Mouse (Mus musculus) macrophage (primary cell): ENCODE data around the gene Tex2. TPM values are rescaled to one million over a fixed set of nuclear protein-coding genes. Genes with fewer than 3 reads are reported as not detected.
"Not testable (repeated sequence)": the region's sequence is repeated elsewhere in the genome, so short reads cannot be mapped to it uniquely, and the experiment has no call there.

Experiments
- H3K27ac ChIP-seq: fragments of 350-480 bp; formaldehyde crosslinking; 2 replicates; pipeline ENCODE4 v1.9.0; 2021
- H3K36me3 ChIP-seq: fragments of 350-480 bp; formaldehyde crosslinking; 2 replicates; pipeline ENCODE4 v1.9.0; 2021; ENCODE audit errors: inconsistent target
- H3K4me3 ChIP-seq: fragments of 350-480 bp; formaldehyde crosslinking; 2 replicates; pipeline ENCODE4 v1.9.0; 2021; ENCODE audit errors: inconsistent target
- H3K79me2 ChIP-seq: fragments of 350-480 bp; formaldehyde crosslinking; 2 replicates; pipeline ENCODE4 v1.9.0; 2021; ENCODE audit errors: inconsistent target
- WGBS: methylation state at CpG from one replicate; pipeline ENCODE4 v1.1.7; 2026; ENCODE audit warnings: inconsistent platforms; ENCODE audit not compliant: missing documents; 5-methylcytosine and 5-hydroxymethylcytosine counted together
- polyA plus RNA-seq: library from polyadenylated mRNA; stranded (reverse); fragments of 250-400 nt; gene quantifications from 3 replicates; pipeline ENCODE4 v1.2.4, GENCODE M21; 2018; ENCODE audit warnings: inconsistent platforms

The Tex2 gene
- polyA plus RNA-seq, 1 experiment from 2014 or later = 36.4 TPM

DNA sequence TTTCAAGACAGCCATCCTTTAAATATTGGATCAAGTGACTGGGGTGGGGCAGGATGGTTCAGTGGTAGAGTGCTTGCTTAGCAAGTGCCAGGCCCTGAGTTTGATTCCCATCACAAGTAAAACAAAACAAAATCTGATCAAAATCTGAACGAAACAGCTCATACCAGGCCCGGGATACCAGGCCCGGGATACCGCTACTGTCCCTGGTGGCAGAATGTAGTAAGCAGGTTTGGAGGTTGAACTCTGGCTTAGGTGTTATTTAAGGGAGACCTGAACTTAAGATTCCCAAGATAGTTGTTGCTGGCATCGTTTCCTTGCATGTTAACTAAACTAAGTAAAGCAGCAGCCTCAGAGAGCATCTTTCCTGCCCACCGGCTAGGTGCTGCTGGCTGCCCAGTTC lies 107.0 kb downstream of the Tex2 start:
- 98% methylated on average over 6 of the region's 6 CpGs for WGBS
- Histone ChIP-seq H3K4me3 (no peak overlapping the region), H3K36me3 (peaks cover 12% of the 10 kb centered on the region; the same call in 1 of the 2 replicates), H3K79me2 (no peaks in the 10 kb centered on the region), H3K27ac (no peak overlapping the region)

DNA sequence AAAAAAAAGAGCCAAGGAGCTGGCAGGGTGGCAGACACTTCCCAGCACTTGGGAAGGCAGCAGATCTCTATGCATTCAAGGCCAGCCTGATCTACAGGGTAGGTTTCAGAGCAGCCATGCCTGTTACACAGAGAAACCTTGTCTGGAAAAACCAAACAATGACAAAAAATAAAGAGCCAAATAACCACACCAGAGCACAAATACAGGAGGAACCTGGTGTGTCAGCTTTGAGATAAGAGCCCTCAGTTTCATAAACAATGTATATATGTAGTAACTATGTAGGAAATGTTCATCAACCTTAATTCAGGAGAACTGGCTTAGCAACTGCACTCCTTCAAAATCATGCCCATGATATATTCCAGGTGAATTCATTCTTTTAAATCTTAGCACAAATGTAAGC lies 109.1 kb downstream of the Tex2 start:
- no peak overlapping the region for H3K4me3 ChIP-seq
- no peak overlapping the region for H3K27ac ChIP-seq
- no peaks in the 10 kb centered on the region for H3K79me2 ChIP-seq
- H3K36me3 ChIP-seq = peaks cover 10% of the 10 kb centered on the region; the same call in 1 of the 2 replicates

DNA sequence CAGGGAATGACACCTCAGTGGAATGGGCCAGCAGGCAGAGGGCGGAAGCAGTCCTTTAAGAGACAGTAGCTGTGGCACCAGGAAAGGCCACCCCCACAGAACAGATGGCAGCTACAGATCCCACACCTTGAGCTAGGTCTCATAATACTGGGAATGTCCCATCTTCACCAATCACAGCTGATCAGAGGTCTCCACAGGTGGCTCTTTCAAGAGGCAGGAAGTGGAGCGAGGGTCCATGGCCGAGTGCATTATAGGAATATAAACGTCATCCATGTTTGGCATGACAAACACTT lies 109.9 kb downstream of the Tex2 start:
- WGBS = 86% methylated on average over 4 of the region's 4 CpGs

DNA sequence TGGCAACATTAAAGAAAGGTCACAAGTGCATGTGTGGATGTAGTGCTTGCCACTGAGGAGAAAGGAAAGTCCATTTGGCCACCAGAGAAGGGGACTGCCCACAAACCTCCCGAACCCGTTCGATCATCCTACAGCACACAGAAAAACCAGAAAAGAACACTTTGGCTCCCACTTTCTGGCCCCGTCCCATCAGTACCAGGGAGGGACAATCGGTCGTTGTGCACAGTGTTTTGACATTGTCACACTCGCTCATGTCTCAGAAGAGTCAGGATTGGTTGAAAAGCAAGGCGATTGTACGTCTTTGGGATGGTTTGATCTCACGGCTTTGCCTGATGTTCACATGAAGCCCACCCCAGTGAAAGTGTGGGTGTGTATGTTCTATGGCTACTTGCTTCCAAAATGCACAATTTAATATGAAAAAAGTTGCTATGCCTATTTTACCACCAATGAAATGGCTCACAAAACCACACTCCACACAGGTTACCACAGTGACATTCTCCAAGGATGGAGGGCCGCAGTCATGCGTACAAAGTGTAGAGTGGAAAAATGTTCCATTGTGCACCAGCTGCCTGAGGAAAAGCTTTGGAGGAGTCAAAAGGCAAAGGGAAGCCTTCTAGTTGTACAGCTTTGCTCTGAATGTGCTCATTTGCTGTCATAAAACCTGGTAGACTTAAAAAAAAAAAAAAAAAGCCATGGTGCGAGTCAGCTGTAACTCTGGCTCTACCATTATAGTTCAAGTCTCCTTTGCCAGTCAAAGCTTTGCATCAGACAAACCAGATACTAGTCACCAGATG lies 110.4 kb downstream of the Tex2 start:
- H3K36me3 ChIP-seq = peaks cover 3% of the 10 kb centered on the region; the same call in 1 of the 2 replicates
- H3K79me2 ChIP-seq = no peaks in the 10 kb centered on the region
- no peak overlapping the region for H3K4me3 ChIP-seq
- H3K27ac ChIP-seq = no peak overlapping the region
- 84% methylated on average over 13 of the region's 13 CpGs for WGBS

More for the DNA sequence above, 109.9 kb downstream of the Tex2 start:
- Histone ChIP-seq H3K79me2 (no peaks in the 10 kb centered on the region), H3K27ac (no peak overlapping the region), H3K36me3 (peaks cover 3% of the 10 kb centered on the region; the same call in 1 of the 2 replicates), H3K4me3 (no peak overlapping the region)

DNA sequence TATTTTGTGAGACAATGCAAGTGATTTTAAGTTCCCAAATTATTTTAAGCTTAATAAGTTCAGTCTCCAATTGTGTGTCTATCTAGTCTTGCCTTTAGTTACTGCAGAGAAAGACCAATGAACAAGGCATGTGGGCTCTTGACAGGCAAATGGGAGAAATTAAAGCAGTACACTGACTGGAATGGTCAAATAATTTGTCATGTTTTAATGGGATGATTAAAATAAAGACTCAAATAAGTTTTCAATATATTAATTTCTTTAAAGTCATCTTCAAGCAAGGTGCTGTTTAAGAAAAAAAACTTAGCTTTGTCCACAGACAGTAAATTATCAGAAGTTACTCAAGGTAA lies 111.1 kb downstream of the Tex2 start:
- no peaks in the 10 kb centered on the region for H3K79me2 ChIP-seq
- H3K36me3 ChIP-seq = peaks cover 3% of the 10 kb centered on the region; the same call in 1 of the 2 replicates
- no peak overlapping the region for H3K4me3 ChIP-seq
- no peak overlapping the region for H3K27ac ChIP-seq

DNA sequence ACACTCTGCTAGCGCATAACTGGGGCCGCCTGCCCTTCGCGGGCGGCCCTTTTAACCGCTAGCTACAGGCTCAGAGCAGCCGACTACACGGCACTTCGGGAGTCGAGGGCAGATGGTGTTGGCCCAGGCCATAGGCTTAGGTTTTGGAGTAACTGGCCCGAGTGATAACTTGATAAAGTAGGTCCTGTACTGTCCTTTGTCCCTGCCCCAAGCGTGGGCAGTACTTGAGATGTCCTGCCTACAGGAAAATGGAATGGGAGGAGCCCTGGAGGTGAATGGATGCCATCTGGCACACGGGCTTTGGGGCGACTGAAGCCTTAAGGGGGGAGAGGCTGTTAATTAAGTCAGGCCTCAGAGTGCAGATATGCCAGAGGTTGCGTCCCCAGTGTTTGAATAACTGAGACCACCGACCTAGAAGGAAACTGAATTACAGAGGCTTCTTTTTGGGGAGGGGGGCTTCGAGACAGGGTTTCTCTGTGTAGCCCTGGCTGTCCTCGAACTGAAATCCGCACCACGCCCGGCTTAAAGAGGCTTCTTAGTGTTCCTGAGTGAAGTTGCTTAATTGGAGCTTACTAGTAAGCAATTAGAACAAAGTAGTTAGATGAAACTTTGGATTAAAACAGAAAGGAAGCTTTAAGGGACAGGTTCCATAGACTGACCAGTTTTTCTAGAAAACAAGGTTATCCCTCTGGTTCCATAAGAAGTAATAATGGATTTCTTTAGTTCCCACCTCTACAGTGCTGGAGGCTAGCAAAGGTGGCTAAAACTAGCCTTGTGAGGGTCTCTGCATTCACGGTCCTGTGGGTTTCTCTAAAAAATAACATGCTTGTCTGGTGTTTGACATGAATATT lies 111.7 kb downstream of the Tex2 start:
- H3K36me3 ChIP-seq = peaks cover 3% of the 10 kb centered on the region; the same call in 1 of the 2 replicates
- H3K4me3 ChIP-seq = peak overlapping the region; percentile 93
- no peaks in the 10 kb centered on the region for H3K79me2 ChIP-seq
- 11% methylated on average over 22 of the region's 22 CpGs for WGBS
- H3K27ac ChIP-seq = peak overlapping the region; percentile 87

DNA sequence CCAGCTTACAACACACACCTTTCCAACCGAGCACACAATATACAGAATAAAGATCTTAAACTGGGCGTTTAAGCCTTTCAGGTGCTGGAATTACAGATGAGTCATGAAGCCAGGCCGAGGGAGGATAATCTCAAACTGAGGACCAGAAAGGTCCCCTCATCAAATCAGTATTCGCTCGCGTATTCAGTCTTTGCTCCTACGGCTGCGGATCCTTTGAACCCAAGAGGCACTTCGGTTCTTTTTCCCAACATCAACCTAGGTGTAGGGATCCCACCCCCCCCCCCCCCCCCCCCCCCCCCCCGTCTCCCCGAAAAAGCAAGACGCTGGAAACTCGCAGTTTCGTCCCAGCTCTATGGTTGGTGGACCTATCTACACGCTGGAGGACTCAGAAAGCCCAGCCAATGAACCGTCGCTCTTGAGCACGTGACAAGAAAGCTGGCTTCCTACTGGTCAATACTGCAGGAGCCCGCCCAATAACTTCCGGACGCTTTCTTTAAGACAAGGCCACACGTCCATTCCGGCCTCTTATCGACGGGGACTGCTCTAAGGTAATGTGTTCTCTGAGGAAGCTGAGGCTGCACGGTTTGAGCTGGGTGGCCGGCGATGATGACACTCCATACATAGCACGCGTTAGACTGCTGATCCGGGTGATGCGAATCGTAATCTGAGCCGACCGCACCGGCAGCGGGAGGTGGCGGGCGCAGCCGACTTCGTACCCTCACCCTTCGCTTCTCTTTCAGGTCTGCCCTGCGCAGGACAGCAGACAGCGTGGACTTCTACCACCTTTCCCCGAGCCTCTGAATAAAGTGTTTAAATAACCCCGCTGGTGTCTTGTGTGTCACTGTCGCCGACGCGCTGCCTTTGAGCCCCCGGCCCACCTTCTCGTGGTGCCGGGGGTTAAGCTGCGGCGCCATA lies 112.6 kb downstream of the Tex2 start:
- Histone ChIP-seq H3K4me3 (peak overlapping the region; percentile 93), H3K36me3 (0 out of 2 replicates have a peak, but pooled peaks cover 3% of the 10 kb centered on the region), H3K79me2 (no peaks in the 10 kb centered on the region), H3K27ac (peak overlapping the region; percentile 87)
- WGBS = 1% methylated on average over 49 of the region's 55 CpGs

DNA sequence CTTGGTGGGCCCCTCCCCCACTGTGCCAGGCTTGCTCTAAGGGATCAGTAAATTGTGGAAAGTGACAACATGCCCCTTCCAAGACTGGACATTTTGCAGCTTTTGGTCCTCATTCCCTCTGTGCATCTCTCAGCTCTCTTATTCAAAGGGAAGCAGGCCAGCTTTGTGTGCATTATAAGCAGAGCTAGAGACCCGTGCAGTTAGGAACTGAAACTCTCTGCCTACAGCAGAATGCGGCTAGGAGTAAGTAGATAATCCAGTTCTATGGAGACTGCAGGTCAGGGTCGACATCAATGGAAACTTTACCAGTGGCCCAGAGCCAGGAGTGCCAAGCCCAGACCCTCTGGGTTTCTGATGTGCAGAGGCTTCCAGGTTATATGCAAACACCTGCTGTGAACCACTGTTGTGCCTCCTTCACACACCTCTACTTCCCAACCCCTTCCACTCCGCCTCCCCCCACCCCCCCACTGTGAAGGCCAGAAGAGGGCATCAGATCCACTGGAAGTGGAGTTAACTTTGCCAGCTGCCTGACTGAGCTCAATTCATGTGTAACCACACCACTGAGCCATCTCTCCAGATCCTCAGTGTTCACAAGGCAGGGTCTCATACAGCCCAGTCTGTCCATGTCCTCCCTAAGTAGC lies 114.4 kb downstream of the Tex2 start:
- H3K4me3 ChIP-seq = no peak overlapping the region
- H3K27ac ChIP-seq = peak overlapping the region; percentile 27
- H3K36me3 ChIP-seq = 0 out of 2 replicates have a peak, but pooled peaks cover 3% of the 10 kb centered on the region
- 32% methylated on average over 4 of the region's 4 CpGs for WGBS
- H3K79me2 ChIP-seq = no peaks in the 10 kb centered on the region

DNA sequence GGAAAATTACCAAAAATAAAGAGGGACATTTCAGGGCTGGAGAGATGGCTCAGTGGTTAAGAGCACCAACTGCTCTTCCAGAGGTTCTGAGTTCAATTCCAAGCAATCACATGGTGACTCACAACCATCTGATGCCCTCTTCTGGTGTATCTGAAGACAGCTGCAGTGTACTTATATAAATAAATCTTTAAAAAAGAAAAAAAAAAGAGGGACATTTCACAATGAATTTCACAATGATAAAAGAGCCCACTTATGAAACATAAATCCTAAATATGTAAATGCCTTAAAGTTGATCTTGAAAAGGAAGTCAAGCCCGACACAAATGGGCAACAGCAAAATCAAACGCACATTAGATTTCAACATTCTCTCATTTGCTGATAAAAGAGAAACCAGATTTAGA lies 115.3 kb downstream of the Tex2 start:
- Histone ChIP-seq H3K27ac (peak overlapping the region; percentile 27), H3K79me2 (no peaks in the 10 kb centered on the region), H3K36me3 (0 out of 2 replicates have a peak, but pooled peaks cover 2% of the 10 kb centered on the region), H3K4me3 (no peak overlapping the region)
- 8% methylated on average over 2 of the region's 2 CpGs for WGBS

DNA sequence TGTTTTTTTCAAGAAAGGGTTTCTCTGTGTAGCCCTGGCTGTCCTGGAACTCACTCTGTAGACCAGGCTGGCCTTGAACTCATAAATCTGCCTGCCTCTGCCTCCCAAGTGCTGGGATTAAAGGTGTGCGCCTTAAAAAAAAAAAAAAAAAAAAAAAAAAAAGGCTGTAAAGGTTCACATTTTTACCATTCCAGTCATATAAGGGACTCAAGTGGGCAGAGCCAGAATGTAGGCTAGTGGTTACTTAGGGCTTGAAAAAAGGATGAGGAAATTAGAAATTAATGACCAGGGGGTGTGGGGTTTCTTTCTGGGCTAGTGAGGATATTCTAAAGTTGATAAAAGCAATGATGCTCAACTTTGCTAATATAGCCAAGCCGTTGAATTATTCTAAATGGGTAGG lies 116.2 kb downstream of the Tex2 start:
- H3K27ac ChIP-seq, H3K4me3 ChIP-seq, H3K79me2 ChIP-seq, H3K36me3 ChIP-seq: not testable (repeated sequence)
- WGBS = 94% methylated on average over 1 of the region's 2 CpGs

DNA sequence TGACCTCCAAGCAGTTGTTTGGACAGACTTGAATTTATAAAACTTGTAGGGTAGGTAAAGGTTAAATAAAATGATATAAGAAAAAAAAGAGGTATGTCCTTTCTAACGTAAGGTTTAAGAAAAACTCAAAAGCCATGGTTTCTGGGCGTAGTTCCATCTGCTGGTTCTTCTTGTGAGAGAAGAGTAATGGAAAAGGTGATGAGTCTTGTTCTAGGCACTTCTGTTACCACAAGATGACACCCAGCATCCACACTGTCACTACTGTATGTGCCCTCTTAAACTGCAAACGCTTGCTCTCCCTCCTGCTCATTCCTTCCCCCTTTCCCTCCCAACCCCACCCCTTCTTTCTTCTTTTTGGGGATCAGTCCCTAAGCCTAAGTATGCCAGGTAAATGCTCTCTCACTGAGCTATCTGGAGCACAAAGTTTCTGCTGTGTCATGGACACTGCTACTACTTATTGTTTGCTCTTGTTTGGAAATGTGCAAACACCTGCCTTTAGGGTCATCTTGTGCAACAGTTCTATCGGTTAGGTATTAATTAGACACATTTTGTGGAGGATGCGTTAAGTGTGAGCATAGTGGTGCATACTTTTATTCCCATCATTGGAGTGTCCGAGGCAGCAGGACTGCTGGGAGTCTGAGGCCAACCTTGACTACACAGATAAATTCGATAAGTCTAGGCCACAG lies 120.1 kb downstream of the Tex2 start:
- WGBS = 96% methylated on average over 7 of the region's 7 CpGs
- no peak overlapping the region for H3K4me3 ChIP-seq
- no peaks in the 10 kb centered on the region for H3K36me3 ChIP-seq
- H3K79me2 ChIP-seq = no peaks in the 10 kb centered on the region
- no peak overlapping the region for H3K27ac ChIP-seq

DNA sequence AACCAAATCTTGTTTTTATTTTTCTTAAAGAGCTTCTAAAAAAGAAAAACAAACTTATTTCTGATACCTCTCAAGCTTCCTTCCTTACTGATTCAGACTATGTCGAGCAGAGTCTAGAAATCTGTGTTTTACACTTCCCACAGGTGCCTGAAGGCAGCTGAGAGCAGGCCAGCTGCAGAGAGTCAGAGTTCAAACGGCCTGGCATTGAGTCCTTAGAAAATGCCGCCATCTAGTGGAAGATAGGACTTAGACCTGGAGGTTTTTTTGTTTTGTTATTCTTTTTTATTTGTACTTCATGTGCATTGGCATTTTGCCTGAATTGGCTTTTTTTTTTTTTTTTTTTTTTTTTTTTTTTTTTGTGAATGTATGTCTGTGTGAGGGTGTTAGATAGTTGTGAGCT lies 121.8 kb downstream of the Tex2 start:
- no peak overlapping the region for H3K27ac ChIP-seq
- peaks cover 7% of the 10 kb centered on the region for H3K79me2 ChIP-seq
- WGBS = 0% methylated on average over 3 of the region's 3 CpGs
- no peak overlapping the region for H3K4me3 ChIP-seq
- H3K36me3 ChIP-seq = no peaks in the 10 kb centered on the region

DNA sequence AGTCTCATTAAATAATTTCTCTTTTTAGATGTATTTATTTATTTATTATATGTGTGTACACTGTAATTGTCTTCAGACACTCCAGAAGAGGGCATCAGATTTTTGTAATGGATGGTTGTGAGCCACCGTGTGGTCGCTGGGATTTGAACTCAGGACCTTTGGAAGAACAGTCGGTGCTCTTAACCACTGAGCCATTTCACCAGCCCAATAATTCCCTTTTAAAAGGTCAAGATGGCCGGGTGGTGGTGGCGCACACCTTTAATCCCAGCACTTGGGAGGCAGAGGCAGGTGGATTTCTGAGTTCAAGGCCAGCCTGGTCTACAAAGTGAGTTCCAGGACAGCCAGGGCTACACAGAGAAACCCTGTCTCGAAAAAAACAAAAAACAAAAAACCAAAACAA lies 122.6 kb downstream of the Tex2 start:
- not testable (repeated sequence) for H3K4me3 ChIP-seq, H3K36me3 ChIP-seq, H3K27ac ChIP-seq
- WGBS = 87% methylated on average over 4 of the region's 6 CpGs
- peaks cover 15% of the 10 kb centered on the region for H3K79me2 ChIP-seq

DNA sequence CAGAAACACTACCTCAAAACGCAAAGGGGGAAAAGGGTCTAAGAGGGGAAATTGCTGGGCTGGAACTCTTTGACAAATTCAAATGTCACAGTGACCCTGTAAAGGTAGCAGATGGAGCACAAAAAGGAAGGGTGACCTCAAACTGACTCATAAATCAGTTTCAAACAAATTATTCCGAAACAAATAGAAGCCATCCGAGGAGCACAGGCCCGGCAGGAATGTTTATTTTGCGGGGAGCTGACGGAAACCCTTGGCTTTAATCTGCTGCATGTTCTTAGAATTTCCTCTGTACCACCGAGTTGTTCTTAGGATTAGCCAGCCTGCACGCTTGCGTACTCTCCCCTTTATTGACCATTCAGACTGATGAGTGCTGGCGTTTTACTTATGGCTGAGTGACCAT lies 123.2 kb downstream of the Tex2 start:
- Histone ChIP-seq H3K79me2 (peaks cover 20% of the 10 kb centered on the region), H3K27ac (peak overlapping the region; percentile 27; the same call in 1 of the 2 replicates), H3K4me3 (no peak overlapping the region), H3K36me3 (no peaks in the 10 kb centered on the region)
- whole genome bisulfite sequencing = 57% methylated on average over 10 of the region's 10 CpGs
